Mouse (Mus musculus): ENCODE results near the gene Nms. TPM values are rescaled to one million over a fixed set of nuclear protein-coding genes. Genes with fewer than 3 reads are reported as not detected.
A peak's percentile ranks its signal among the peaks of the same experiment; 100 is the strongest.

Gene Nms
- not detected for polyA plus RNA-seq (2017; shearing (Covaris generic))

GRCm38 (mm10) chr1:38938849-38939248 is at the start of gene Nms:
Nms (plus strand) TSS chr1:38939149.
- ATAC-seq, result no peak

GRCm38 (mm10) chr1:38891444-38891843 is 47.5 kb upstream of the Nms start:
- ATAC-seq, result no peak

- no peak for ATAC-seq
These were observed 45.9 kb upstream of the Nms start for GRCm38 (mm10) chr1:38893081-38893480.

DNA sequence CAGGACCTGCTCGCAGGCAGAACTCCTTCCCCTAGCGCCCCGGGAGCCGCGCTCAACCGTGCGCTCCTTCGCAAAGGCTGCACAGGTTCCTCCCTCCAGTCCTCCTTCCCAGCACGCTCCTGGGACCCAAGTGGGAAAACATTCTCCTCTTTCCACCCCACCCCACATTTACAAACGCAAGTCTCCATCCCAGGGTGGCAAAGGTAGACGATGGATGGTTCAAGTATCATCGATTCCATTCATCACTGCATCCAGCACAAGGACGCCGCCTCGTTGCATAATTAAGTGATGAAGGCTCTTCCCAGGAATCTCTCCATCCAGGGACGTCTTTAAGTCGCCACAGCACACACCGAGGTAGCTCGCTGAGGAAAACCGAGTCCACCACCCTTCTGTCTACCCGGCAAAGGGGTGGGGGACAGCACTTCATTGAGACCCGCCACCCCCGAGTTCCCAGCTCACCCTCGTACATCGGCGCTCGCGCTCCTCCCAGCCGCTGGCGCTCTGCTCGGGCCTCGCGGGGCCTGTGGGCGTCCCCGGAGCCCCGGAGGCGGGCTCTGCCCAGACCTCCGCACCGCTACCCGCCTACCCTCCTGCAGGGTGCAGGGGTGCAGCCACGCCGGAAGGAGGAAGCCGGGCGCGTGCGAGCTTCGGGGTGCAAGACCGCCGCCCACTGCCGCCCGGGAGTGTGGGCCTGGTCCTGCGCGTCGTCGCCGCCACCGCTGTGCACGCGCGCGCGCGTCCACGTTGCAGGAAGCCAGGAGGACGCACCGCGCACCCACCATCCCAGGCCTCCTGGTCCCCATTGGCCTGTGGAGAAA is 41.3 kb upstream of the Nms start, which contains the start of gene Chst10:
Gene Chst10, minus strand, starts transcription at position 731 of the 818 bp plus-strand sequence.
- peak; percentile 94 for ATAC-seq

DNA sequence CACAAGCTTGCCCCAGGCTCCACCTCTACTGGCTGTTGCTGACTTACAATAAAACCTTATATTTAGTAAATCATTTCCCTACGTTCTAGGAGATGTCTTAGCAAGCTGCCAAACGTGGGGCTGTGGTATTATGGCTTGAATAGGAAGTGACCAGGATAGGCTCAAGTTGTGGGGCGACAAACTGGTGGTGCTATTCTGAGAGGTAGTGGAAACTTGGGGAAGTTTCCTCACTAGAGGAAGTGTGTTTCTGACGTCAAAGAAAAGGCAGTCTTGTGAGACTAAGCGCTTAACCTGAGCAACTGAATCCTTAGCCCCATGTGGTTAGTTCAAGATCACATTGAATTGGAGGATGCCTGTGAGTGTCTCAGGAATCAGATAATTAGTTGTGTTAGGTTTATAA is 36.4 kb upstream of the Nms start:
- no peak for ATAC-seq

DNA sequence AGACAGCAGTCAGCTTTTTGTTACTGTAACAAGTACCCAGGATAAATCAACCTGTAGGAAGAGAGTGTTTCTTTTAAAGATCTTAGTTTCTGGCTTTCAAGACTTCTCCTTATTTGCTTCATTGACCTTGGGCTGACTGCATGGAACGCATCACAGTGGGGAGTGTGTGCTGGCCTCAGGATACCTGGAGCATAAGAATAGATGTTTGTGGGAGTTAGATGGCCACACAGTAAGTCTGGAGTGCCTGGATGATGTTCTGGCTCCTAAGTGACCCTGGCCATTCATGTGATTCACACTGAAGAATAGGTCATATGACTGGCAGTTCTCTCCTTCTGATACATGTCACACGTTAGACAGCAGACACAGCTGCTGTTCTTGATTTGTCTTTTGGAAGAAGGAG is 35.0 kb upstream of the Nms start:
- no peak for ATAC-seq

- no peak for ATAC-seq
These were observed 10.0 kb upstream of the Nms start for GRCm38 (mm10) chr1:38928996-38929395.

- no peak for ATAC-seq
These were observed 9.5 kb upstream of the Nms start for GRCm38 (mm10) chr1:38929468-38929867.

GRCm38 (mm10) chr1:38930767-38931166 is 8.2 kb upstream of the Nms start:
- no peak for ATAC-seq

- peak; percentile 40 for ATAC-seq
These were observed 4.3 kb upstream of the Nms start for GRCm38 (mm10) chr1:38934668-38935067.

DNA sequence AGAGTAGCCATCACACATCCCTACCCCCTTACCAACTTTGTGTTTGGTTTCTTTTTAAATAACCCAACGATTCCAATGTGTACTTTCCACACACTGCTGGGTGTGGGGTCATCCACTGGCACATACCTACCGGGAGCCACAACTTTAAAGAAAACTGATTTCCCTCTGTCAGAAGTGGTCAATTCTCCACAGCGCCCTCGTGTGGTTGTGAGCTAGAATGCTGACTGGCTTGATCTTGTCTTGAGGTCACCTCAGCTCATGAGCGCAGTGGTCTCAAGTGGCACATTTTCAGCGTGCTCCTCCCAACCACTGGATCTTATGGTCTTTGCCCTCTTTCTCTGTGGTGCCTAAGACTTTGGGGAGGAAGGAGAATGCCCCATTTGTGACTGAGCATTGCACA is 2.2 kb upstream of the Nms start:
- ATAC-seq, result no peak

DNA sequence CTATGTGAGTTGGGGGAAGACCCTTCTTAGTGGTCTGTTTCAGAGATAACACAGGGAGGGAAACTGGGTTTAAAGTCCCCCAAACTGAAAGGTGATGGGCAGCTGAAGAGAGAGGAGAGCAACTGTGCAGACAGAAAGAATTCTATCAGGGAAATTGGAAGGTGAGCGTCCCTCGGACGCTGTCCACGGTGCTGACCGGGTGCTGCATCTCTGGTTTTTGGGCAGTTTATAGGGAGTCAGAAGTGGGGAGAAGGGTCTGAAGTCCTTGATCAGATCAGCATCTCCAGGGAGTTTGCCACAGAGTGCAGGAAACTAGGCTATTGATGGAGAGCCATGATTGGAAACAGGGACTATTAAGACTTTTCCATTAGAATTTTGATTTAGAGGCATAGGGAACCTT is 659 bp downstream of the Nms start:
- no peak for ATAC-seq

DNA sequence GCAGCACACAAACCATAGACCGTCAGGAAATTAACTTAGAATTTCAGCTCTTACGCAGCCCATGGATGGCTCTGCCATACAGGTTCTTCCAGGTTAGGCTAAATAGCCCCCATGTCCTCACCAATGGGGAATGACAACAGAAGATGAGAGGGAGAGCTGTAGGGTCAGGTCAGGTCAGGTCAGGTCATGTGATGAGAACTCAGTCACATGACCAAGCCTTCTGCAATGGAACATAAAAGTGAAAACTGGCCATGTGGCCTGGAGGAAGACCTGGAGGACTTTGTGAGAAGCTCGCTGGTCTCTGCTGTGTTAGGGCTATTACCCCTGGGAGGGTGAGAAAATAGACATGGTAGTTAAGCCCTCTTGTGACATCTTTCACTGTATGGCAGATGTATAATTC is 17.5 kb downstream of the Nms start:
- no peak for ATAC-seq

DNA sequence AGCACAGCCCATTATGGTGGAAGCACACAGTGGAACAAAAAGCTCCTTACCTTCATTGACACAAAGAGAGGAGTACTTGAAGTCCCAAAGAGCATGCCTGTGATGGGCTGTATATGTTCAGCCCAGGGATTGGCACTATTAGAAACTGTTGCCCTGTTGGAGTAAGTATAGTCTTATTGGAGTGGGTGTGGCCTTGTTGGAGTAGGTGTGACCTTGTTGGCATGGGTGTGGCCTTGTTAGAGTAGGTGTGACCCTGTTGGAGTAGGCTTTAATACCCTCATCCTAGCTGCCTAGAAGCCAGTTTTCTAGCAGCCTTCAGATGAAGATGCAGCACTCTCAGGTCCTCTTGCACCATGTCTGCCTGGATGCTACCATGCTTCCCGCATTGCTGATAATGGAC is 30.2 kb downstream of the Nms start:
- no peak for ATAC-seq

DNA sequence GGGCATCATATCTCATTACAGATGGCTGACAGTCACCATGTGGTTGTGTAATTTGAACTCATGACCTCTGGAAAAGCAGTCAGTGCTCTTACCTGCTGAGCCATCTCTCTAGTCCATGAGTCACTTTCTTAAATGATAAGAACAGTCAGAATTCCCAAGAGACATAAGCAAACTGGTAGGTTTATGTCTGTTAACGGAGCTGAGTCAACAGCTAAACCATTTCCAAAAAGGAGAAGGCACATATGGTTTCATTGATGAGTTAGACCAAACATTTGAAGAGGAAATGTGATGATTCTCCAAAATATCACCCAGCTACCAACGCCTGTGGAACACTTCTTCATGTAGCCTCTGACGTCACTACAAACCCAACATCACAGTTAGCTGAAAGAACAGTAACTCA is 32.8 kb downstream of the Nms start:
- no peak for ATAC-seq

GRCm38 (mm10) chr1:38972986-38973592 is 34.1 kb downstream of the Nms start:
- no peak for ATAC-seq

GRCm38 (mm10) chr1:38979953-38980352 is 41.0 kb downstream of the Nms start:
- no peak for ATAC-seq

DNA sequence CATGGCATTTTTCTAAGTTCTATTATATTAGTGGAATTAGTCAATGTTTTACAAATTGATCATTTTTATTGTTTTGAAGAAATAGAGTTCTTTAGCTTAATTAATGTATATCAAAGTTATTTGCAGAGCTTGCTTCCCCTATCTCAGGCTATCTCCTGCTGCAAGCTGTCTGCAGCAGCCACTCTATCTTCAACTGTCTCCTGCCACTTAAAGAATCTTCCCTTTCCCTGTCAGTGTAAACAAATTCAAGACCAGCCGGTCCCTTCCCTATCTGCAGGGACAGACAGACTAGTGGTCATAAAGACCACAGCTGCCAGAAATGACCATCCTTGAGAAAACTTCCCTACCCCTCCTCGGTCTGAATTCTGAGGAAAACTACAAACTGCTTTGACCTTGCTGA is 44.9 kb downstream of the Nms start:
- no peak for ATAC-seq

- ATAC-seq, result no peak
These were observed 46.4 kb downstream of the Nms start, which contains the start of gene Pdcl3 for GRCm38 (mm10) chr1:38985308-38985707. Pdcl3 (plus strand) TSS chr1:38985608.

- peak; percentile 97 for ATAC-seq
These were observed 48.3 kb downstream of the Nms start for GRCm38 (mm10) chr1:38987080-38987864.

GRCm38 (mm10) chr1:38987865-38988211 is 48.9 kb downstream of the Nms start:
- ATAC-seq, result peak; percentile 42

DNA sequence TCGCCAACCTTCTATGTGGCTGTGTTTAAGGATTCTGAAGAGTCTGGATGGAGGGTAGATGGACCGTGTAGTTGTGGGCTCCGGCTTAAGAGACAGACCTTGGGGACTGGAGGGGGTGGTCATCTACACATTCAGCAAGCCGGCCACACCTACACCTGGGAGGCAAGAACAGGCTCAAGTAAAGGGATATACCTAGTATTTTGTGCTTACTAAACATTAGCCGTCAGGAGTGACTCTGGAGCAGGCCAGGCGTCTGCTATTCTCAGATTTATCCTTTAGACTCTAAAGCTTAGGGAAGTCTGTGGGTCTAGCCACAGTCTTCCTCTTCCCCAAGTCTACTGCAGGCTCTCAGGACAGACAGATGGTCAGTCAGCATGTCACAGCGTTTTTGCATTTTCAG is 49.4 kb downstream of the Nms start:
- no peak for ATAC-seq

- ATAC-seq, result no peak
These were observed 53.4 kb downstream of the Nms start for GRCm38 (mm10) chr1:38992365-38992764.
